Mouse (Mus musculus): Measurements from ENCODE around the gene Kif18a. TPM values are rescaled to one million over a fixed set of nuclear protein-coding genes. Genes with fewer than 3 reads are reported as not detected.

Kif18a gene
- polyA plus RNA-seq, 1 experiment from 2014 or later = 9.3 TPM

- TF ChIP-seq EP300 (IDR thresholded peaks at IDR 0.05; ENCODE audit: low read depth) (peak; percentile 64; the same call in 1 of the 2 replicates), CTCF (IDR thresholded peaks at IDR 0.05; ENCODE audit: low read depth) (no peak)
- ATAC-seq (peak; percentile 79), DNase-seq (no peak)
- Histone ChIP-seq H3K4me2 (ENCODE audit: low read depth, low read length) (no peak overlapping the region), H3K27ac (ENCODE audit: low read depth) (no peak overlapping the region), H3K4me1 (ENCODE audit: insufficient read depth) (no peaks in the 10 kb centered on the region), H3K27me3 (ENCODE audit: insufficient read depth, low read length) (no peaks in the 10 kb centered on the region), H3K9me3 (ENCODE audit: low read length) (no peaks in the 10 kb centered on the region), H3K36me3 (replicated peaks; ENCODE audit: insufficient read depth, low read length) (peaks cover 31% of the 10 kb centered on the region), H3K4me3 (ENCODE audit: low read depth, low read length) (no peak overlapping the region), H3K9ac (replicated peaks) (no peak overlapping the region)
- WGBS (ENCODE audit: insufficient replicate concordance) = 63% methylated on average over 5 of the region's 5 CpGs
Observed at GRCm38 (mm10) chr2:109296264-109296663, 15.7 kb downstream of the Kif18a start.

GRCm38 (mm10) chr2:109298160-109298559 lies 17.6 kb downstream of the Kif18a start:
- H3K27ac ChIP-seq (ENCODE audit: low read depth) = no peak overlapping the region
- no peaks in the 10 kb centered on the region for H3K4me1 ChIP-seq (ENCODE audit: insufficient read depth)
- no peak overlapping the region for H3K4me3 ChIP-seq (ENCODE audit: low read depth, low read length)
- H3K4me2 ChIP-seq (ENCODE audit: low read depth, low read length) = no peak overlapping the region
- peaks cover 28% of the 10 kb centered on the region for H3K36me3 ChIP-seq (replicated peaks; ENCODE audit: insufficient read depth, low read length)
- WGBS (ENCODE audit: insufficient replicate concordance) = 95% methylated on average over 1 of the region's 1 CpGs
- ATAC-seq (no peak), DNase-seq (no peak)
- no peak for TF ChIP-seq CTCF (IDR thresholded peaks at IDR 0.05; ENCODE audit: low read depth)
- TF ChIP-seq EP300 (IDR thresholded peaks at IDR 0.05; ENCODE audit: low read depth) = no peak
- no peaks in the 10 kb centered on the region for H3K27me3 ChIP-seq (ENCODE audit: insufficient read depth, low read length)
- no peak overlapping the region for H3K9ac ChIP-seq (replicated peaks)
- H3K9me3 ChIP-seq (ENCODE audit: low read length) = no peaks in the 10 kb centered on the region

GRCm38 (mm10) chr2:109302234-109302633 lies 21.7 kb downstream of the Kif18a start:
- Histone ChIP-seq H3K9me3 (ENCODE audit: low read length) (no peaks in the 10 kb centered on the region), H3K4me3 (ENCODE audit: low read depth, low read length) (no peak overlapping the region), H3K9ac (replicated peaks) (no peak overlapping the region), H3K27me3 (ENCODE audit: insufficient read depth, low read length) (no peaks in the 10 kb centered on the region), H3K36me3 (replicated peaks; ENCODE audit: insufficient read depth, low read length) (peaks cover 14% of the 10 kb centered on the region), H3K4me2 (ENCODE audit: low read depth, low read length) (no peak overlapping the region), H3K27ac (ENCODE audit: low read depth) (no peak overlapping the region), H3K4me1 (ENCODE audit: insufficient read depth) (no peaks in the 10 kb centered on the region)
- DNase-seq = no peak
- ATAC-seq = no peak
- 91% methylated on average over 3 of the region's 3 CpGs for WGBS (ENCODE audit: insufficient replicate concordance)
- no peak for TF ChIP-seq EP300 (IDR thresholded peaks at IDR 0.05; ENCODE audit: low read depth)
- TF ChIP-seq CTCF (IDR thresholded peaks at IDR 0.05; ENCODE audit: low read depth) = no peak

- H3K4me2 ChIP-seq (ENCODE audit: low read depth, low read length) = no peak overlapping the region
- DNase-seq (no peak), ATAC-seq (no peak)
- no peak overlapping the region for H3K9ac ChIP-seq (replicated peaks)
- H3K36me3 ChIP-seq (replicated peaks; ENCODE audit: insufficient read depth, low read length) = peaks cover 19% of the 10 kb centered on the region
- H3K9me3 ChIP-seq (ENCODE audit: low read length) = no peaks in the 10 kb centered on the region
- H3K27ac ChIP-seq (ENCODE audit: low read depth) = no peak overlapping the region
- TF ChIP-seq CTCF (IDR thresholded peaks at IDR 0.05; ENCODE audit: low read depth) (no peak), EP300 (IDR thresholded peaks at IDR 0.05; ENCODE audit: low read depth) (no peak)
- H3K4me1 ChIP-seq (ENCODE audit: insufficient read depth) = no peaks in the 10 kb centered on the region
- no peak overlapping the region for H3K4me3 ChIP-seq (ENCODE audit: low read depth, low read length)
- no peaks in the 10 kb centered on the region for H3K27me3 ChIP-seq (ENCODE audit: insufficient read depth, low read length)
Observed at GRCm38 (mm10) chr2:109303638-109304037, 23.1 kb downstream of the Kif18a start.

GRCm38 (mm10) chr2:109311369-109311768 lies 30.8 kb downstream of the Kif18a start:
- WGBS (ENCODE audit: insufficient replicate concordance) = 94% methylated on average over 5 of the region's 5 CpGs
- Histone ChIP-seq H3K27me3 (ENCODE audit: insufficient read depth, low read length) (no peaks in the 10 kb centered on the region), H3K4me3 (ENCODE audit: low read depth, low read length) (no peak overlapping the region), H3K4me1 (ENCODE audit: insufficient read depth) (no peaks in the 10 kb centered on the region), H3K9me3 (ENCODE audit: low read length) (no peaks in the 10 kb centered on the region), H3K4me2 (ENCODE audit: low read depth, low read length) (no peak overlapping the region), H3K9ac (replicated peaks) (no peak overlapping the region), H3K27ac (ENCODE audit: low read depth) (no peak overlapping the region), H3K36me3 (replicated peaks; ENCODE audit: insufficient read depth, low read length) (peaks cover 31% of the 10 kb centered on the region)
- DNase-seq = no peak
- TF ChIP-seq EP300 (IDR thresholded peaks at IDR 0.05; ENCODE audit: low read depth) (no peak), CTCF (IDR thresholded peaks at IDR 0.05; ENCODE audit: low read depth) (no peak)
- ATAC-seq = no peak

GRCm38 (mm10) chr2:109331807-109332206 lies 51.3 kb downstream of the Kif18a start:
- ATAC-seq (no peak), DNase-seq (no peak)
- Histone ChIP-seq H3K36me3 (replicated peaks; ENCODE audit: insufficient read depth, low read length) (peaks cover 12% of the 10 kb centered on the region), H3K9ac (replicated peaks) (no peak overlapping the region), H3K4me2 (ENCODE audit: low read depth, low read length) (no peak overlapping the region), H3K4me1 (ENCODE audit: insufficient read depth) (no peaks in the 10 kb centered on the region), H3K27ac (ENCODE audit: low read depth) (no peak overlapping the region), H3K4me3 (ENCODE audit: low read depth, low read length) (no peak overlapping the region), H3K9me3 (ENCODE audit: low read length) (no peaks in the 10 kb centered on the region), H3K27me3 (ENCODE audit: insufficient read depth, low read length) (no peaks in the 10 kb centered on the region)
- TF ChIP-seq EP300 (IDR thresholded peaks at IDR 0.05; ENCODE audit: low read depth) (no peak), CTCF (IDR thresholded peaks at IDR 0.05; ENCODE audit: low read depth) (no peak)
- WGBS (ENCODE audit: insufficient replicate concordance) = 90% methylated on average over 1 of the region's 1 CpGs

GRCm38 (mm10) chr2:109334237-109334636 lies 53.7 kb downstream of the Kif18a start:
- Histone ChIP-seq H3K4me3 (ENCODE audit: low read depth, low read length) (no peak overlapping the region), H3K9me3 (ENCODE audit: low read length) (no peaks in the 10 kb centered on the region), H3K4me1 (ENCODE audit: insufficient read depth) (no peaks in the 10 kb centered on the region), H3K27me3 (ENCODE audit: insufficient read depth, low read length) (no peaks in the 10 kb centered on the region), H3K27ac (ENCODE audit: low read depth) (no peak overlapping the region), H3K9ac (replicated peaks) (no peak overlapping the region), H3K4me2 (ENCODE audit: low read depth, low read length) (no peak overlapping the region), H3K36me3 (replicated peaks; ENCODE audit: insufficient read depth, low read length) (peaks cover 12% of the 10 kb centered on the region)
- 87% methylated on average over 5 of the region's 5 CpGs for WGBS (ENCODE audit: insufficient replicate concordance)
- DNase-seq (no peak), ATAC-seq (no peak)
- TF ChIP-seq CTCF (IDR thresholded peaks at IDR 0.05; ENCODE audit: low read depth) (no peak), EP300 (IDR thresholded peaks at IDR 0.05; ENCODE audit: low read depth) (no peak)

Data from liver, postnatal 0 days (tissue).